Mouse (Mus musculus) limb, embryonic 12.5 days (tissue): ENCODE results near the gene Mup11. TPM values are rescaled to one million over a fixed set of nuclear protein-coding genes. Genes with fewer than 3 reads are reported as not detected.
"Not testable (repeated sequence)": the region's sequence is repeated elsewhere in the genome, so short reads cannot be mapped to it uniquely, and the experiment has no call there.

Experiments used
- ATAC-seq: fragments of 200-750 bp; cut with Nextera tagmentation; 2 replicates; pipeline ENCODE4 v1.8.0; 2017; ENCODE audit warnings: low read depth, moderate TSS enrichment; ENCODE audit not compliant: insufficient number of reproducible peaks, insufficient read depth, low FRiP score, low TSS enrichment
- H3K27ac ChIP-seq: fragments of 300-500 bp; sonication (generic); 2 replicates; pipeline ENCODE4 v1.5.1; 2016; ENCODE audit warnings: mild to moderate bottlenecking, moderate library complexity
- H3K27me3 ChIP-seq: fragments of 300-500 bp; sonication (generic); 2 replicates; pipeline ENCODE4 v1.6.1; 2016; ENCODE audit warnings: mild to moderate bottlenecking, moderate library complexity
- H3K36me3 ChIP-seq: fragments of 300-500 bp; sonication (generic); 2 replicates; pipeline ENCODE4 v1.6.1; 2016; ENCODE audit warnings: mild to moderate bottlenecking, moderate library complexity
- H3K4me1 ChIP-seq: fragments of 300-500 bp; sonication (generic); replicated peaks from 2 replicates; pipeline ENCODE4 v1.6.1; 2016
- H3K4me2 ChIP-seq: fragments of 300-500 bp; sonication (generic); 2 replicates; pipeline ENCODE4 v1.6.1; 2016; ENCODE audit warnings: mild to moderate bottlenecking, moderate library complexity
- H3K4me3 ChIP-seq: fragments of 300-500 bp; sonication (generic); replicated peaks from 2 replicates; pipeline ENCODE4 v1.5.1; 2016; ENCODE audit warnings: mild to moderate bottlenecking
- H3K9ac ChIP-seq: fragments of 300-500 bp; sonication (generic); replicated peaks from 2 replicates; pipeline ENCODE4 v1.6.1; 2016; ENCODE audit warnings: mild to moderate bottlenecking, moderate library complexity
- H3K9me3 ChIP-seq: fragments of 300-500 bp; sonication (generic); 2 replicates; pipeline ENCODE4 v1.6.1; 2016; ENCODE audit warnings: mild to moderate bottlenecking, moderate library complexity
- WGBS: fragments of 180-500 bp; shearing (Covaris S2); methylation state at CpG from one replicate; pipeline ENCODE4 v1.1.7; 2016; 5-methylcytosine and 5-hydroxymethylcytosine counted together
- polyA plus RNA-seq: library from polyadenylated mRNA; unstranded; fragments of >200 nt; fragmentation: Nextera tagmentation; extraction: Ambion mirVana; gene quantifications from 2 replicates; pipeline ENCODE4 v1.2.1, GENCODE M21; 2016

The Mup11 gene
- not detected in 2 replicates for polyA plus RNA-seq

DNA sequence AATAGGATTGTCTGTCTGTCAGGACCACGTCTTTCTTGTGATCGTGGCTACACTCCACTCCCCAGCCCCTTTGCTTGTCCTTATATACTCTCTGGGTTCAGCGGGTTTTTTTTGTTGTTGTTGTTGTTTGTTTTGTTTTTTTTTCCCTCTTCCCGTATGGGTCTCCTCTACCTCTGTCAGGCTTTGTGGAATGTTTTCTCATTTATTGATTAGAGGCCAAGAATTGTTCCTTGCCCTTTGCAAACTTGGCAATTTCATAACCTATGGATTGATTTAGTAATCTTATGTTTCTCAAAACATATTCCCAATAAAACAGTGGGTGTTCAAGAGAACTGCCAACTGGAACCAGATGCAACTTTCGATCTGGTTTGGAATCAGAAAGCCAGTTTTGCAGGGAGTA lies at the start of gene Mup11:
TSS of gene Mup11 (minus strand) at position 101 of the 400 bp plus-strand sequence.
- ATAC-seq = not testable (repeated sequence)

More for the DNA sequence above, at the start of gene Mup11:
- not testable (repeated sequence) for H3K4me1 ChIP-seq, H3K27ac ChIP-seq, H3K27me3 ChIP-seq, H3K4me3 ChIP-seq, H3K9ac ChIP-seq, H3K4me2 ChIP-seq, H3K9me3 ChIP-seq, H3K36me3 ChIP-seq
- WGBS = 69% methylated on average over 4 of the region's 5 CpGs

Other genes starting within 250 kb of the Mup11 start
- gene Mup9, start 240.5 kb downstream of the Mup11 start, polyA plus RNA-seq = 0.33 TPM in 1 of 2 replicates, not detected in the other
- gene Mup1, start 160.5 kb downstream of the Mup11 start, polyA plus RNA-seq = not detected in 2 replicates
- gene Mup10, start 80.2 kb downstream of the Mup11 start, polyA plus RNA-seq = 0.58 TPM in 1 of 2 replicates, not detected in the other
- not detected in 2 replicates for gene Mup12, start 78.9 kb upstream of the Mup11 start, polyA plus RNA-seq
- 0.48 and 0.70 TPM in 2 replicates for gene Mup22, start 159.1 kb upstream of the Mup11 start, polyA plus RNA-seq